Mouse (Mus musculus) heart, postnatal 0 days (tissue): ENCODE data around the gene Oas1h.
"Not testable (repeated sequence)": the region's sequence is repeated elsewhere in the genome, so short reads cannot be mapped to it uniquely, and the experiment has no call there.

ENCODE experiments used
- CTCF ChIP-seq: IDR thresholded peaks from 2 replicates; pipeline ENCODE4 v1.5.1; 2016; ENCODE audit warnings: antibody characterized with exemption, control low read depth, low read depth
- EP300 ChIP-seq: IDR thresholded peaks from 2 replicates; pipeline ENCODE4 v1.6.1; 2016; ENCODE audit warnings: antibody characterized with exemption, low read depth

DNA sequence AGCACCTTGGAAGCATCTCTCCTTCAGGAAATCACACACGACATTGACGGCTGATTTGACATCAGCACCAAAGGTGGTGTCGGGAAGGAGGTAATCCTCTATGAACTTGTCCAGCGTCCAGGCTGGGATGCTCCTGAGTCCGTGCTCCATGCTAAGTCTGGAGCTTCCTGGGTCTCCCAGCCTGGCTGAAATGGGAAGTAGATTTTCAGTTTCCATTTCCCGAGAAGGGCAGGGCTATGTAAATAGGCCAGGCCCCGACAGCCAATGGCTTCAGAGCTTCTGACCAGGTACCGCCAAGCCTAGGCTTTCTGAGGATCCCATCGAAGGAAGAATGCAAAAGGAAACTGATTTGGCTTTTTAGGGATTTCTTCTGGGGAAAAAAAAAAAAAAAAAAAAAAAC is 26.2 kb downstream of the Oas1h start, which contains the start of gene Oas1g:
- TF ChIP-seq CTCF, EP300: not testable (repeated sequence)
